Mouse (Mus musculus): Measurements from ENCODE around the gene Ackr4.

GRCm38 (mm10) chr9:104165926-104166325 lies 39.2 kb upstream of the Ackr4 start:
- TF ChIP-seq EP300 (IDR thresholded peaks at IDR 0.05; ENCODE audit: low read depth) = no peak
- TF ChIP-seq CTCF (IDR thresholded peaks at IDR 0.05; ENCODE audit: low read depth) = no peak
